Mouse (Mus musculus): ENCODE results near the gene Lpcat2. TPM values are rescaled to one million over a fixed set of nuclear protein-coding genes. Genes with fewer than 3 reads are reported as not detected.
A peak's percentile ranks its signal among the peaks of the same experiment; 100 is the strongest.

The Lpcat2 gene
- 5.0 TPM in 2 replicates for polyA plus RNA-seq (2015; fragmentation: Nextera tagmentation; extraction: Ambion mirVana)

DNA sequence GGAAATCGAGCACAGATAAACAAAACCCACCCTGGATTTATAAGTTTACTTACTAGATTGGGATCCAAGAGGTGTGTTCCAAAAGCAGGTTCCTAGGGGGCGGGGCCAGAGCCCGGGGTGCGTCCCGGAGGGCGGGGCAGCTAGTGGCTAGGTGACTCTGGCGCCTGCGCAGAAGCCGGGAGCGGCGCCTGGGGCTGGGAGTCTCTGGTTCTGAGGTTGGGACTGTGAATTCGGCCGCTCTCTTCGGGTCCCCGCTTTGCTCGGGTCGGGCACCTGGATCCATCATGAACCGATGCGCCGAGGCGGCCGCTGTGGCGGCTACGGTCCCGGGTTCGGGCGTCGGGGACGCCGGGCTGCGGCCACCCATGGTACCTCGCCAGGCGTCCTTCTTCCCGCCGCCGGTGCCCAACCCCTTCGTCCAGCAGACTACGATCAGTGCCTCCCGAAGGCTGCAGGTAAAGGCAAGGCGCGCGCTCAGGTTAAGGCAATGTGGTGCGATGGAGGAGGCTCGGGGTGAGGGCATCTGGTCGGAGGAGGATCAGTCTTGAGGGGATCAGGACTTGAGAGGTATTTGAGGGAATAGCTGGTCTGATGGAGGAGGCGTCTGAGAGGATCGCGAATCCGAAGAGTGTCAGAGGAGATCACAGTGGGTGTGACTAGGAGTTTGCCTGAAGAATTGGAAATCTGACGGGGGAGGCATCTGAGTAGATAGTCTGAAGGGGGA lies at the start of gene Lpcat2:
Gene Lpcat2, plus strand, starts transcription at position 169 of the 724 bp plus-strand sequence.
- WGBS (ENCODE audit: insufficient replicate concordance) = under 1% methylated on average over 49 of the region's 50 CpGs
- Histone ChIP-seq H3K4me2 (ENCODE audit: low read depth, low read length) (peak within 1 kb of the TSS; percentile 56), H3K27ac (ENCODE audit: low read length) (peak within 1 kb of the TSS; percentile 2; the same call in 1 of the 2 replicates), H3K36me3 (ENCODE audit: control insufficient read depth, insufficient read depth) (no peaks in the 10 kb centered on the region), H3K9me3 (replicated peaks; ENCODE audit: control insufficient read depth, low read length) (no peaks in the 10 kb centered on the region), H3K4me3 (ENCODE audit: low read depth, low read length) (peak within 1 kb of the TSS; percentile 59), H3K9ac (ENCODE audit: low read depth, low read length) (peak within 1 kb of the TSS; percentile 38), H3K4me1 (ENCODE audit: control insufficient read depth, low read depth, low read length) (no peaks in the 10 kb centered on the region; the same call in 1 of the 2 replicates), H3K27me3 (ENCODE audit: control insufficient read depth, insufficient read depth, low read depth, low read length) (peaks cover 15% of the 10 kb centered on the region)
- ATAC-seq (ENCODE audit: low read depth) = 0 out of 2 replicates have a peak, but pooled peaks have one; percentile 41

DNA sequence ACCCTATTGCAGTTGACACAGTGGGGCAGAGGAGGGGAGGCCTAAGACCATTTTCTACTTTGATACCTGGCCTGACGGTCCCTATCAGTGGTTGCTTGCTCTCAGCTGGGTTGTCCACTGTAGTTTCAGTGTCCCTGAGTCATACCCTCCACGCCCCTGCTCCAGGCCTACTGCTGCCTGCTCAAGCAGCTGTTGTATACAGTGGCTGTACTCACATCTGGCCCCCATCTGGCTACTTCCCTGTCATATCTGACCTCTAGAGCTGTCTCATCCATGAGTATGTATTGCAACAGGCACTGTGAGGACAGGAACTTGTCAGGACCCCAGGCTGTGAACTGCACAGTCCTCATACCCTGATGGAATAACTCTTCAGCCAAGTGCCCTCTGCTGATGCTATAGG lies 42.4 kb upstream of the Lpcat2 start:
- Histone ChIP-seq H3K27ac (ENCODE audit: low read length) (no peak overlapping the region), H3K4me2 (ENCODE audit: low read depth, low read length) (no peak overlapping the region), H3K4me3 (ENCODE audit: low read depth, low read length) (no peak overlapping the region), H3K9ac (ENCODE audit: low read depth, low read length) (no peak overlapping the region), H3K4me1 (ENCODE audit: control insufficient read depth, low read depth, low read length) (no peaks in the 10 kb centered on the region), H3K36me3 (ENCODE audit: control insufficient read depth, insufficient read depth) (no peaks in the 10 kb centered on the region), H3K9me3 (replicated peaks; ENCODE audit: control insufficient read depth, low read length) (no peaks in the 10 kb centered on the region), H3K27me3 (ENCODE audit: control insufficient read depth, insufficient read depth, low read depth, low read length) (no peaks in the 10 kb centered on the region)
- WGBS (ENCODE audit: insufficient replicate concordance) = 52% methylated on average over 2 of the region's 2 CpGs
- no peak for ATAC-seq (ENCODE audit: low read depth)

DNA sequence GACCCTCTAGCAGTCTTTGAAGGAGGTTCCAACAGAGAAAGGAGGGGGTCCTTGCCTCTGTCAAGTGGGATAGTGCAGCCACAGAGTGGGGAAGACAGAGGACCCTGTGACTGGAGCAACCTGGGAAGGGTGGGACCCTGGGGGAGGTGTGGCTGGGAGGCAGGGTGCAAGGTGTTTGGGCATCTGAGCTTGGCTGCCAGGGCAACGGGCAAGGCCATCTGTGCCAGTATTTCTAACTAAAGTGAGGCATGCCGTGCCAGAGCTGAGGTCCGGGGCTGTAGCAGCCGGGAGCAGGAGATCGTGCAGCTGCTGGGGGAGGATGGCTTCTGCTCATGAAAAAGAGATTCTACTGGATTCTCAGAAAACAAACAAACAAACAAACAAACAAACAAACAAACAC lies 39.5 kb upstream of the Lpcat2 start:
- Histone ChIP-seq H3K27me3 (ENCODE audit: control insufficient read depth, insufficient read depth, low read depth, low read length) (no peaks in the 10 kb centered on the region), H3K36me3 (ENCODE audit: control insufficient read depth, insufficient read depth) (no peaks in the 10 kb centered on the region), H3K4me2 (ENCODE audit: low read depth, low read length) (no peak overlapping the region), H3K4me1 (ENCODE audit: control insufficient read depth, low read depth, low read length) (no peaks in the 10 kb centered on the region), H3K4me3 (ENCODE audit: low read depth, low read length) (no peak overlapping the region), H3K27ac (ENCODE audit: low read length) (no peak overlapping the region), H3K9ac (ENCODE audit: low read depth, low read length) (no peak overlapping the region), H3K9me3 (replicated peaks; ENCODE audit: control insufficient read depth, low read length) (no peaks in the 10 kb centered on the region)
- 62% methylated on average over 5 of the region's 5 CpGs for WGBS (ENCODE audit: insufficient replicate concordance)
- ATAC-seq (ENCODE audit: low read depth) = no peak

DNA sequence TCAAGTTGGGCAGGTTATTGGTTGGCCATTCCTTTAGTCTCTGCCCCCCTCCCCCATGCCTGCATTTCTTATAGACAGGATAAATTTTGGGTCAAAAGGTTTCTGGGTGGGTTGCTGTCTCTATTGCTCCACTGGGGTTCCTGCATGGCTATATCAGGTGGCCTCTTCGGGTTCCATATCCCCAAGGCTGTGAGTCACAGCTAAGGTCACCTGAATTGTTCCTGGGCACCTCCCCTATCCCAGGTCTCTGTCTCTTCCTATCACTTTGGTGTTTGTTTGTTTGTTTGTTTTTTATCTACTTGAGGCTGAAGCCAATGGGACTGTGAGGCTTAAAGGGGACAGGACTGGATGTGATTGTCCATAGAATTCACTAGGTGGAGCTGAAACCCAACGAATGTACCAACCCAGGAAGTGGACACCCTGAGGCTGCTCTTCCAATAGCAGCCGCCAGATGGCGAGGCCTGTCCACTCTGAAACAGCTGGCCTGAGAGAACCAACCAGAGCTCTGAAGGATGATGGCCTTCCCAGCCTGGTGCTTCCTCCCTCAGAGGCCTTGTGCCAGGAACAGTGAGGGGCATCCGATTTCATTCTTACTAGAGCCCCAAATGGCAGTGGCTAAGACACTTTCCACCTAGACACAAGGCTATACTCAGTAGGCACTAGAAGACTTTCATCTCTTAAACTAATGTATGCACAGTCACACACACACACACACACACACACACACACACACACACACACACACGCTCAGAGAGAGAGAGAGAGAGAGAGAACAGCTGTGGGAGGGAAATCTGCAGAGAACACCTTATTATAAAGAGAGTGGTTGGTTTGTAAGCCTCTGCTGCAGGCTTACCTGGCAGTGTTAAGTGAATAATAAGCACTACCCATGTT lies 37.0 kb upstream of the Lpcat2 start:
- Histone ChIP-seq H3K27ac (ENCODE audit: low read length) (no peak overlapping the region), H3K9me3 (replicated peaks; ENCODE audit: control insufficient read depth, low read length) (no peaks in the 10 kb centered on the region), H3K4me1 (ENCODE audit: control insufficient read depth, low read depth, low read length) (no peaks in the 10 kb centered on the region), H3K9ac (ENCODE audit: low read depth, low read length) (no peak overlapping the region), H3K4me3 (ENCODE audit: low read depth, low read length) (no peak overlapping the region), H3K36me3 (ENCODE audit: control insufficient read depth, insufficient read depth) (no peaks in the 10 kb centered on the region), H3K4me2 (ENCODE audit: low read depth, low read length) (no peak overlapping the region), H3K27me3 (ENCODE audit: control insufficient read depth, insufficient read depth, low read depth, low read length) (no peaks in the 10 kb centered on the region)
- ATAC-seq (ENCODE audit: low read depth) = 0 out of 2 replicates have a peak, but pooled peaks have one; percentile 37
- WGBS (ENCODE audit: insufficient replicate concordance) = 11% methylated on average over 6 of the region's 6 CpGs

DNA sequence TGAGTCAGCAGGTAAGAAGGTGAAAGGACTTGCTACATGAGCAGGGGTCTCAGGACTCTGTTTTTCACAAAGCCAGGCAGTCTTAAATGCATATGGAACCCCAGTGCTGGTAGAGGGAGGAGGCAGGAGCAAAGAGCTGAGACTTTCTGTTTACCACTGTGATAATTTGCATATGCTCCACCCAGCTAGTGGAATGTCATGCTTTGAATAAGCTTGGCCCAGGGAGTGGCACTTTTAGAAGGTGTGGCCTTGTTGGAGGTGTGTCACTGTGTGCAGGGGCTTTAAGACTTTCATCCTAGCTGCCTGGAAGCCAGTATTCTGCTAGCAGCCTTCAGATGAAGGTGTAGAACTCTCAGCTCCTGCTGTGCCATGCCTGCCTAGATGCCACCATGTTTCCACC lies 34.0 kb upstream of the Lpcat2 start:
- H3K4me1 ChIP-seq (ENCODE audit: control insufficient read depth, low read depth, low read length) = no peaks in the 10 kb centered on the region
- H3K9me3 ChIP-seq (replicated peaks; ENCODE audit: control insufficient read depth, low read length) = no peaks in the 10 kb centered on the region
- H3K27ac ChIP-seq (ENCODE audit: low read length) = no peak overlapping the region
- H3K27me3 ChIP-seq (ENCODE audit: control insufficient read depth, insufficient read depth, low read depth, low read length) = no peaks in the 10 kb centered on the region
- no peak overlapping the region for H3K4me2 ChIP-seq (ENCODE audit: low read depth, low read length)
- no peak for ATAC-seq (ENCODE audit: low read depth)
- H3K9ac ChIP-seq (ENCODE audit: low read depth, low read length) = no peak overlapping the region
- no peaks in the 10 kb centered on the region for H3K36me3 ChIP-seq (ENCODE audit: control insufficient read depth, insufficient read depth)
- H3K4me3 ChIP-seq (ENCODE audit: low read depth, low read length) = no peak overlapping the region

DNA sequence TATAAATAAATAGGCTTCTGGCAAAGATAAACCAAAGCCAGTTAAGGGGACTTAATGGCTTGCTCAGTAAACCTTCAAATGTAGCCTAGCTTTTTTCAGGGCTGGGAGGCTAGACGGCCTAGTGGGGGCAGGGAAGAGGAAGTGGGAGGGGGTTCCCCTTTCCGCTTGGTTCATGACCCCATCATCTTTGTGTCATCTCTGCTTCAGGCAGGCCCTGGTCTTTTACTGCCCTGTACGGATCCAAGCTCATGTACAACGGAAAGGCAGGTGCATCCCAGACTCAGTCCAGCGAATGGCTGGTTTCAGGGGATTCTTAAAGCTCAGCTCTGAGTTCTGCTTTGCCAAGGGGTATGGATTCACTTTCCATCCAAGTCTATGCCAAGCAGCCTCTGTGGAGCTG lies 32.8 kb upstream of the Lpcat2 start:
- ATAC-seq (ENCODE audit: low read depth) = 0 out of 2 replicates have a peak, but pooled peaks have one; percentile 24
- H3K9me3 ChIP-seq (replicated peaks; ENCODE audit: control insufficient read depth, low read length) = no peaks in the 10 kb centered on the region
- H3K27me3 ChIP-seq (ENCODE audit: control insufficient read depth, insufficient read depth, low read depth, low read length) = peaks cover 3% of the 10 kb centered on the region; the same call in 1 of the 2 replicates
- H3K4me3 ChIP-seq (ENCODE audit: low read depth, low read length) = no peak overlapping the region
- H3K36me3 ChIP-seq (ENCODE audit: control insufficient read depth, insufficient read depth) = no peaks in the 10 kb centered on the region
- no peak overlapping the region for H3K4me2 ChIP-seq (ENCODE audit: low read depth, low read length)
- H3K27ac ChIP-seq (ENCODE audit: low read length) = no peak overlapping the region
- H3K4me1 ChIP-seq (ENCODE audit: control insufficient read depth, low read depth, low read length) = no peaks in the 10 kb centered on the region
- no peak overlapping the region for H3K9ac ChIP-seq (ENCODE audit: low read depth, low read length)
- 18% methylated on average over 5 of the region's 5 CpGs for WGBS (ENCODE audit: insufficient replicate concordance)

- H3K27ac ChIP-seq (ENCODE audit: low read length) = no peak overlapping the region
- 48% methylated on average over 4 of the region's 4 CpGs for WGBS (ENCODE audit: insufficient replicate concordance)
Measured at GRCm38 (mm10) chr8:92825991-92826390, 29.1 kb upstream of the Lpcat2 start.

GRCm38 (mm10) chr8:92827243-92828034 lies 27.7 kb upstream of the Lpcat2 start, which contains the start of gene Mmp2:
Mmp2 (plus strand) TSS chr8:92827291.
- Histone ChIP-seq H3K4me1 (ENCODE audit: control insufficient read depth, low read depth, low read length) (no peaks in the 10 kb centered on the region), H3K9me3 (replicated peaks; ENCODE audit: control insufficient read depth, low read length) (no peaks in the 10 kb centered on the region), H3K27me3 (ENCODE audit: control insufficient read depth, insufficient read depth, low read depth, low read length) (peaks cover 5% of the 10 kb centered on the region), H3K9ac (ENCODE audit: low read depth, low read length) (no peak within 1 kb of the TSS), H3K4me3 (ENCODE audit: low read depth, low read length) (peak within 1 kb of the TSS; percentile 22), H3K4me2 (ENCODE audit: low read depth, low read length) (peak within 1 kb of the TSS; percentile 32; the same call in 1 of the 2 replicates), H3K36me3 (ENCODE audit: control insufficient read depth, insufficient read depth) (no peaks in the 10 kb centered on the region), H3K27ac (ENCODE audit: low read length) (no peak within 1 kb of the TSS)
- WGBS (ENCODE audit: insufficient replicate concordance) = 2% methylated on average over 37 of the region's 37 CpGs
- ATAC-seq (ENCODE audit: low read depth) = no peak

More at GRCm38 (mm10) chr8:92825991-92826390, 29.1 kb upstream of the Lpcat2 start:
- peaks cover 5% of the 10 kb centered on the region for H3K27me3 ChIP-seq (ENCODE audit: control insufficient read depth, insufficient read depth, low read depth, low read length)
- no peak overlapping the region for H3K4me3 ChIP-seq (ENCODE audit: low read depth, low read length)
- no peaks in the 10 kb centered on the region for H3K9me3 ChIP-seq (replicated peaks; ENCODE audit: control insufficient read depth, low read length)
- H3K4me1 ChIP-seq (ENCODE audit: control insufficient read depth, low read depth, low read length) = no peaks in the 10 kb centered on the region
- no peak for ATAC-seq (ENCODE audit: low read depth)
- H3K4me2 ChIP-seq (ENCODE audit: low read depth, low read length) = no peak overlapping the region
- H3K36me3 ChIP-seq (ENCODE audit: control insufficient read depth, insufficient read depth) = no peaks in the 10 kb centered on the region
- no peak overlapping the region for H3K9ac ChIP-seq (ENCODE audit: low read depth, low read length)

All from liver, embryonic 16.5 days (tissue).